Mouse (Mus musculus) hindbrain, embryonic 16.5 days (tissue): Measurements from ENCODE around the gene Mcat. TPM values are rescaled to one million over a fixed set of nuclear protein-coding genes. Genes with fewer than 3 reads are reported as not detected.

ENCODE experiments used
- ATAC-seq: fragments of 200-750 bp; cut with Nextera tagmentation; 2 replicates; pipeline ENCODE4 v1.8.0; 2017; ENCODE audit warnings: moderate TSS enrichment, moderate library complexity
- H3K27ac ChIP-seq: fragments of 300-500 bp; sonication (generic); 2 replicates; pipeline ENCODE4 v1.5.1; 2014; ENCODE audit warnings: low read depth, mild to moderate bottlenecking, control low read depth, low read length, moderate library complexity
- H3K27me3 ChIP-seq: fragments of 300-500 bp; sonication (generic); replicated peaks from 2 replicates; pipeline ENCODE4 v1.6.1; 2014; ENCODE audit warnings: low read length; ENCODE audit not compliant: control insufficient read depth, insufficient read depth
- H3K36me3 ChIP-seq: fragments of 300-500 bp; sonication (generic); 2 replicates; pipeline ENCODE4 v1.6.1; 2014; ENCODE audit warnings: mild to moderate bottlenecking, low read length, moderate library complexity, mixed read lengths; ENCODE audit not compliant: control insufficient read depth, insufficient read depth
- H3K4me1 ChIP-seq: fragments of 300-500 bp; sonication (generic); 2 replicates; pipeline ENCODE4 v1.6.1; 2014; ENCODE audit warnings: low read depth, low read length; ENCODE audit not compliant: control insufficient read depth, insufficient read depth
- H3K4me2 ChIP-seq: fragments of 300-500 bp; sonication (generic); 2 replicates; pipeline ENCODE4 v1.6.1; 2014; ENCODE audit warnings: mild to moderate bottlenecking, low read length, control low read depth, moderate library complexity
- H3K4me3 ChIP-seq: fragments of 300-500 bp; sonication (generic); 2 replicates; pipeline ENCODE4 v1.5.1; 2014; ENCODE audit warnings: mild to moderate bottlenecking, low read length, control low read depth, moderate library complexity
- H3K9ac ChIP-seq: fragments of 300-500 bp; sonication (generic); 2 replicates; pipeline ENCODE4 v1.6.1; 2014; ENCODE audit warnings: low read depth, mild to moderate bottlenecking, control low read depth, low read length, moderate library complexity
- H3K9me3 ChIP-seq: fragments of 300-500 bp; sonication (generic); 2 replicates; pipeline ENCODE4 v1.6.1; 2014; ENCODE audit warnings: mild to moderate bottlenecking, low read length, moderate library complexity; ENCODE audit not compliant: control insufficient read depth
- WGBS: fragments of 180-500 bp; shearing (Covaris S2); extraction: QIAGEN DNeasy Blood & Tissue Kit; methylation state at CpG from one replicate; pipeline ENCODE4 v1.1.7; 2014; 5-methylcytosine and 5-hydroxymethylcytosine counted together
- polyA plus RNA-seq: library from polyadenylated mRNA; unstranded; fragments of >200 nt; fragmentation: Nextera tagmentation; extraction: Ambion mirVana; gene quantifications from 2 replicates; pipeline ENCODE4 v1.2.1, GENCODE M21; 2015

The Mcat gene
- polyA plus RNA-seq, 1 experiment from 2014 or later, result 32.7 TPM

DNA sequence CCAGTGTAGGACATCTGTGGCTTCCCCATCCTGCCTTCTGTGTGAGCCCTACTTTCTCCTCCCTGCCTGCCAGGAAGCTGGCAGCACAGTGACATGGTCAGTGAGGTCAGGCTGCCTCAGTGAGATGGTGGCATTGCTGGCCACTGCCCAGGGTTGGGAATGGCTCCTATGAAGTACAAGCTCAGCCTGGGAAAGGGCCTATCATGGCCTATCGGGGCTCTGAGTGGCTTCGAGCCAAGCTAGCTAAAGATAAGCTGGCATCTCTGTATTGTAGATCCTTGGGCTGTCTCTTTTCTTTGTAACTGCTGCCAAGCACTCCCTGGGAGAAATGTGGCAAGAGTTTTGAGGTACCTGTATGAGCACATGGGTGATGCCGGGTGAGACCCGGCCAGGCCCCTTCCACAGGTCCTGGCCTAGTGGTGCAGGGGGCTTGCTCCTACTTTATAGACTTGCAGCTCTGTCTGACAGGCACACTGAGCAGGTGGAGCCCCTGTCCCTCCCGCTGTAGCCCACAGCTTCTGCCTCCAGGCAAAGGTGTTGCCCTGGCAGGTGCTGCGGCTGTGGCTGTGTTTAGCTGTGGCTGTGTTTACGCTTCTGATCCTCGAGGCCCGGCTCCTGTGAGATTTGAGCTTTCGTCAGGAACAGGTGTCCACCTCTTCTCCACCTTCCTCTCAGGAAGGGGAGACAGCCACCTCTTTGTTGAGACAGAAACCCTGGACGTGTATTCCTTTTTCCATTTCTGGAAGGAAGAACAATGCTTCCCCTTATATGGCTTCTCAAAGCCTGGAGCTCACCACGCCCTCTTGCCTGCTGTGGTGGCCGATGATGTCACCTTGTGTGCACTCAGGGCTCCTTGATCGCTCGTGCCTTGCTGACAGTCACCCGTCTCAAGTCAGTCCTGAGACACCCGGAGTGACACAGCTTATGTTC lies 28.4 kb downstream of the Mcat start:
- Histone ChIP-seq H3K36me3 (no peaks in the 10 kb centered on the region), H3K4me2 (no peak overlapping the region), H3K27ac (no peak overlapping the region), H3K9ac (no peak overlapping the region), H3K4me1 (no peaks in the 10 kb centered on the region), H3K4me3 (no peak overlapping the region), H3K27me3 (no peaks in the 10 kb centered on the region), H3K9me3 (no peaks in the 10 kb centered on the region)
- ATAC-seq, result no peak
- 82% methylated on average over 17 of the region's 17 CpGs for WGBS

DNA sequence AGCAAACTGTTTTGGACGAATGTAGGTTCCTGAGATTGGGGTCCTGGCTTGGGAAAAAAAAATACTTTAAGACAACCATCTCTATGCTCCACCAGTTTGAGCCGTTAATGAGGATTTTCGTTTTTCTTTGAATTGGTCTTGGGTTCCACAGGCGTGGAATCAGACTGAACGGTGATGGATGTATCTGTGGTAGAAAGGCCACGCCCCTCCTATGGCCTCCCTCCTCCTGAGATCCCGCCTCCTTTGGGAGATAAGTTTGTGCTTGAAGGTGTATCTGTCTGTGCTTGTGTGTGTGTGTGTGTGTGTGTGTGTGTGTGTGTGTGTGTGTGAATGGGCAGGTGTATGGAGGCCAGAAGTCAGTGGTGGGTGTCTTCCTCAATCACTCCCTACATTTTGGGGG lies 31.0 kb downstream of the Mcat start:
- no peak for ATAC-seq
- H3K4me3 ChIP-seq, result no peak overlapping the region
- H3K36me3 ChIP-seq, result no peaks in the 10 kb centered on the region
- peaks cover 8% of the 10 kb centered on the region for H3K27me3 ChIP-seq
- no peaks in the 10 kb centered on the region for H3K4me1 ChIP-seq
- H3K9me3 ChIP-seq, result no peaks in the 10 kb centered on the region
- H3K4me2 ChIP-seq, result no peak overlapping the region
- H3K9ac ChIP-seq, result no peak overlapping the region
- no peak overlapping the region for H3K27ac ChIP-seq
- 84% methylated on average over 7 of the region's 7 CpGs for WGBS

DNA sequence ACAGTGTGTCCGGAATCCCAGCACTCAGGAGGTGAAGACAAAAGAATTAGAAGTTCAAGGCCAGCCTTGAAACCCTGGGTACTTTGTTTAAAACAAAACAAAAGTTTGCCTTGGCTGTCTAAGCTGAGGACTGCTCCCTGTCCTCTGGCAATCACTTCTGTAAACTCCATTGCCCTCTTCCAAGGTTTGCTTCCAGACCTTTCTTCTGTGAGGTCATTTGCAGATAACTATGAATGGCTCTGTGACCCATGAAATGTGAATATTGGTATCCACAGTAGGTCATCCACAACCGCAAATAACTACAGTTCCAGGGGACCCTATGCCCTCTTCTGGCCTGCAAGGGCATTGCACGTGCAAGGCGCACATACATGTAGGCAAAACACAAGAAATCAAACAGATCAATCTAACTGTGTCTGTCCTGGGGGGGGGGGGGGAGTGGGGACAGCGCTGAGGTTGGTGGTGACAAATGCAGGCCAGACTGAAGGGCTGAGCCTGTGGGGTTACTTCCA lies 31.6 kb downstream of the Mcat start:
- no peaks in the 10 kb centered on the region for H3K36me3 ChIP-seq
- no peaks in the 10 kb centered on the region for H3K9me3 ChIP-seq
- no peak for ATAC-seq
- H3K27ac ChIP-seq, result no peak overlapping the region
- no peak overlapping the region for H3K9ac ChIP-seq
- WGBS, result 94% methylated on average over 4 of the region's 5 CpGs
- no peak overlapping the region for H3K4me2 ChIP-seq
- H3K27me3 ChIP-seq, result peaks cover 13% of the 10 kb centered on the region
- peaks cover 3% of the 10 kb centered on the region for H3K4me1 ChIP-seq
- no peak overlapping the region for H3K4me3 ChIP-seq

DNA sequence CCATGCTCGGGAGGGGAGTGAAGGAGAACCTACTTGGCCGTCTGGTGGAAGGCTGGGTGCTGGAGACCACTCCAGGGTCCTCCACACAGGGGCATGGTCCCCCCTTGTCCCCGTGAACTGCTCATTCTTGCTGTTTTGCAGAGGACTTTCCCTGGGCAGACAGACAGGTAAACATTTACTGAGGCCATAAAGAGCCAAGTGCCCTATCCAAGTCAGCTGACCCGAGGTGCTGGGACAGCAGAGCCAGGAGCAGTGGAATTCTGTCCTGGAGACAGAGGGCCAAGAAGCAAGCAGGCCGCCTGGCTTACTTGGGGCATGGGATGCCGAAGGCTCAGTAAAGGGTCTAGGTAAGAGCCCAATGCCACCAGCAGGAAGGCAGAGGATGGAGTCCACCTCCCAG lies 32.9 kb downstream of the Mcat start:
- Histone ChIP-seq H3K9ac (no peak overlapping the region), H3K27me3 (peaks cover 15% of the 10 kb centered on the region), H3K27ac (no peak overlapping the region), H3K4me3 (no peak overlapping the region), H3K4me2 (no peak overlapping the region), H3K4me1 (peaks cover 12% of the 10 kb centered on the region), H3K9me3 (no peaks in the 10 kb centered on the region), H3K36me3 (no peaks in the 10 kb centered on the region)
- WGBS, result 85% methylated on average over 6 of the region's 6 CpGs
- ATAC-seq, result no peak

DNA sequence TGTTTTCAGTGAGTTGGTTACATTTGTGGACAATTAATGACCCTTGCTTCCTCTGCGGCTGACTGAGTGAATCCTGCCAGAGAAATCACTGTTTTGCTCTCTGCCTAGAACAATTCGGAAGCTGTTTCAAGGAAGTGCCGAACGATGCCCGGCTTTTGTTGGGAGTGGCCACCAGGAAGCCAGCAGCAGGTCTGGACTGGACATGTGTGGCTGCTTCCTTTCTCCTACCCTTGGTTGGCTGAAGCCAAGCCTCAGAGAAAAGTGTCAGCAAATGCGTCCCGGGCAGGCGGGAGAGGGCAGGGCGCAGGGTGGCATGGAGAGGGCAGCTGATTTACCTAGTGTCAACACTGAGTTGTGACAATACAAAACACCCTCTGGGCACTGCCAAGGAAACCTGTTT lies 33.4 kb downstream of the Mcat start:
- Histone ChIP-seq H3K9me3 (no peaks in the 10 kb centered on the region), H3K36me3 (no peaks in the 10 kb centered on the region), H3K27me3 (peaks cover 20% of the 10 kb centered on the region), H3K27ac (no peak overlapping the region), H3K4me1 (peaks cover 12% of the 10 kb centered on the region), H3K4me2 (no peak overlapping the region), H3K4me3 (no peak overlapping the region), H3K9ac (no peak overlapping the region)
- WGBS, result 84% methylated on average over 9 of the region's 9 CpGs
- no peak for ATAC-seq

GRCm38 (mm10) chr15:83529765-83530164 lies 33.8 kb downstream of the Mcat start:
- peaks cover 12% of the 10 kb centered on the region for H3K4me1 ChIP-seq
- H3K27ac ChIP-seq, result no peak overlapping the region
- H3K27me3 ChIP-seq, result peaks cover 22% of the 10 kb centered on the region
- ATAC-seq, result no peak
- no peaks in the 10 kb centered on the region for H3K9me3 ChIP-seq
- H3K4me2 ChIP-seq, result no peak overlapping the region
- no peak overlapping the region for H3K4me3 ChIP-seq
- 90% methylated on average over 5 of the region's 5 CpGs for WGBS
- no peak overlapping the region for H3K9ac ChIP-seq
- H3K36me3 ChIP-seq, result no peaks in the 10 kb centered on the region

GRCm38 (mm10) chr15:83528892-83529291 lies 34.7 kb downstream of the Mcat start:
- Histone ChIP-seq H3K9ac (no peak overlapping the region), H3K27ac (no peak overlapping the region), H3K4me2 (no peak overlapping the region), H3K36me3 (no peaks in the 10 kb centered on the region), H3K9me3 (no peaks in the 10 kb centered on the region), H3K4me3 (no peak overlapping the region), H3K27me3 (peaks cover 22% of the 10 kb centered on the region), H3K4me1 (peaks cover 12% of the 10 kb centered on the region)
- WGBS, result 66% methylated on average over 4 of the region's 4 CpGs
- ATAC-seq, result no peak

- no peak for ATAC-seq
- WGBS, result 86% methylated on average over 2 of the region's 2 CpGs
- no peaks in the 10 kb centered on the region for H3K36me3 ChIP-seq
- H3K9ac ChIP-seq, result no peak overlapping the region
- no peaks in the 10 kb centered on the region for H3K9me3 ChIP-seq
- no peak overlapping the region; the same call in 1 of the 2 replicates for H3K4me2 ChIP-seq
- no peak overlapping the region for H3K4me3 ChIP-seq
- H3K4me1 ChIP-seq, result peaks cover 16% of the 10 kb centered on the region
- no peak overlapping the region for H3K27ac ChIP-seq
- peaks cover 22% of the 10 kb centered on the region for H3K27me3 ChIP-seq
These were observed 35.8 kb downstream of the Mcat start for GRCm38 (mm10) chr15:83527747-83528146.

GRCm38 (mm10) chr15:83527092-83527437 lies 36.5 kb downstream of the Mcat start:
- peak overlapping the region; percentile 47 for H3K4me3 ChIP-seq
- peak overlapping the region; percentile 90 for H3K4me2 ChIP-seq
- no peak for ATAC-seq
- peaks cover 22% of the 10 kb centered on the region for H3K27me3 ChIP-seq
- peaks cover 16% of the 10 kb centered on the region for H3K4me1 ChIP-seq
- H3K27ac ChIP-seq, result no peak overlapping the region
- 2% methylated on average over 26 of the region's 26 CpGs for WGBS
- H3K36me3 ChIP-seq, result no peaks in the 10 kb centered on the region
- no peaks in the 10 kb centered on the region for H3K9me3 ChIP-seq
- H3K9ac ChIP-seq, result peak overlapping the region; percentile 47
